Mouse (Mus musculus): ENCODE data around the gene Gprin2. TPM values are rescaled to one million over a fixed set of nuclear protein-coding genes. Genes with fewer than 3 reads are reported as not detected.

Gprin2 gene
- 0.10 and 0.25 TPM in 2 replicates for total RNA-seq (2017)

DNA sequence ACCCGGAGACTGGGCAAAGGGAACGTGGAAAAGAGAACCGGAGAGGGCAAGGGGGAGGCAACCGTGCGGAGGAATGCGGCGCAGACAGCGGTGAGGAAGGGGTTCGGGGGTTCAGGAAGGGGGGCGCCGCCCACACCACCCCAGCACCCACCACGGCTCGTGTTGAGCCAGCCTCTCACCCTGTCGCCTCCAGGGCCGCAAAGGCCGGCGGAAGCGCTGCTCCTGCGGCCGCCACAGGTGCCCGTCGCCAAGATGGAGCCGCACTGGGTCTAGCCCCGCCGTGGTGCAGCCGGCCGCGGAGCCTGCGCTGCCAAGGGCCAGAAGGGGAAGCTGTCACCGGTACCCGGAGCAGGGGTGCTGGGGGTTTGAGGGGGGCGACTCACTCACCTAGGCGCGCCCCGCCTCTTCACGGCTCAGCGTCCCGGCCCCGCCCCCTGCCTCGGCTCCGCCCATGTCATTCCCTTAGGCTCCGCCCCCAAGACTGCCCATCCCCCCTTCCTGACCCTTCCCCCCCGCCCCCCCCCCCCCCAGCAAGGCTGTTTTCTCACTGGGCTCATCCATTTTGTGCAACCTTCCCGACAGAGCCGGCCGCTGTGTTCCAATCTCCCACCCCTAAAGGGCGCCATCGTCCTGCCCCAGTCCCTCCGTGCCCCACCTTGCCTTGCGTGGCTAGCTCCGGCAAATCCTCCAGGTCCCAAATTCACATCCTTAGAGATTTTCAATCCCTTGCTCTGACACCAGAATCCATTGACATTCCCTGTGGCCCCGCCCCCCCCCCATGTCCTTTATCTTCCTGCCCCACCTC lies at the start of gene Gprin2:
Gprin2 (minus strand) TSS at position 423 of the 805 bp plus-strand sequence.
- peak; percentile 74 to 75 for ATAC-seq (replicated peaks in 1 of 2; ENCODE audit: insufficient read depth in 1 of 2, low FRiP score in 2 of 2, low TSS enrichment in 1 of 2, low read depth in 1 of 2, poor library complexity in 2 of 2, severe bottlenecking in 2 of 2)

- no peak for ATAC-seq (replicated peaks in 1 of 2; ENCODE audit: insufficient read depth in 1 of 2, low FRiP score in 2 of 2, low TSS enrichment in 1 of 2, low read depth in 1 of 2, poor library complexity in 2 of 2, severe bottlenecking in 2 of 2)
Measured at GRCm38 (mm10) chr14:34240676-34241075, 39.2 kb upstream of the Gprin2 start.

- ATAC-seq (replicated peaks in 1 of 2; ENCODE audit: insufficient read depth in 1 of 2, low FRiP score in 2 of 2, low TSS enrichment in 1 of 2, low read depth in 1 of 2, poor library complexity in 2 of 2, severe bottlenecking in 2 of 2) = no peak
Measured at GRCm38 (mm10) chr14:34240263-34240662, 38.8 kb upstream of the Gprin2 start.

- peak; percentile 93 to 97 for ATAC-seq (replicated peaks in 1 of 2; ENCODE audit: insufficient read depth in 1 of 2, low FRiP score in 2 of 2, low TSS enrichment in 1 of 2, low read depth in 1 of 2, poor library complexity in 2 of 2, severe bottlenecking in 2 of 2)
Measured at GRCm38 (mm10) chr14:34234630-34235380, 33.4 kb upstream of the Gprin2 start.

DNA sequence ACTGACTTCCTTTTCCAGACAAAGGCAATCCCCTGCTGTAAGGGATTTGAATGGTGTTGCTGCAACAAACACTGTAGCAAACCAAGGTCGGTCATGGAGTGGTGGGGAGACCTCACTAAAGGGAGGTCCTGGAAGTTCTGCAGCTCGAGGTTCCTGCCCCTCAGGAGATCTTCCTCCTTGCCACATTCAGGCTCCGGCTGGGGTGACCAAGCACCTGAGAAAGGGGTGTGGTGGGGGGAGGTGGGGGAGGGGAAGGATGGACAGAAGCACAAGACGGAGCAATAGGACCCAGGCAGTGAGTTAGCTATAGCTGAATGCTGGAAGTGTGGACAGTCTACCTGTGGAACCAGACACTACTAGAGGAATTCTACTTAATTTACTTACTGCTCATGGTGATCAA lies 32.4 kb upstream of the Gprin2 start:
- no peak for ATAC-seq (replicated peaks in 1 of 2; ENCODE audit: insufficient read depth in 1 of 2, low FRiP score in 2 of 2, low TSS enrichment in 1 of 2, low read depth in 1 of 2, poor library complexity in 2 of 2, severe bottlenecking in 2 of 2)

DNA sequence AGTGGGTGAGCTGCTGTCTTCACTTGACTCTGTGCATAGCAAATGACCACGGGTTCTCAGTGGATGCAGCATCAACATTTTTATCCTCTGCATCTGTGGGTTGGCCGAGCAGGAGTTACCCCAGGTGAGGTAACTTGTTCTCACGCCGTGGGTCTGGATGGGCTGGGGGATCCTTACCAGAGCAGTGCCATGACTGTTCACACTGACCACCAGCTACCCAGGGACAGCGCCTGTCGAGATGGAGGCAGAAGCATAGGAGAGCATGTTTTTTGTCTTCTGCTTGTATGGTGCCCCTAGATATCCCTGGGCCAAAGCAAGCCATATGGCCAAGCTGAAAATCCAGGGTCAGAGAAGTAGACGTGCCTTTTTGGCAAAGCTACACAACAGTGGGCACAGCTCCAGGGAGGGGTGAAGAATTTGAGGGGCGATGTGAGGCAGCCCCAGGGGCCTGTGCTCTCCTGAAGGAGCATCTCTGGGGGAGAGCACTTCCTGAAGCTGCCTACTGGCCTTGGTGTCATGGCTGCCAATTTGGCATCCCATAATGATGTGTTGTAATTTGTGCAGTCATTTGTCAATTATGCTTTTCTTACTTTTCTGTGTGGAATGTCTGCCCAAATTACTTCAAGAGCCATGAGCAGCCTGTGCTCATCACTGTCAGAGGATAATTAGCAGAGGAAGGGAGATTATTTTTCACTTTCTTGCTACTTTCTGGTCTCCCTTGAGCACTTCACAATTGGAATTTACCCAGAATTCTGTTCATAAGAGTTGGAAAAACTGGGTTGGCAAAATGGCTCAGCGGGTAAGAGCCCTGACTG lies 31.6 kb upstream of the Gprin2 start:
- no peak for ATAC-seq (replicated peaks in 1 of 2; ENCODE audit: insufficient read depth in 1 of 2, low FRiP score in 2 of 2, low TSS enrichment in 1 of 2, low read depth in 1 of 2, poor library complexity in 2 of 2, severe bottlenecking in 2 of 2)

GRCm38 (mm10) chr14:34232340-34232739 lies 30.9 kb upstream of the Gprin2 start:
- ATAC-seq (replicated peaks in 1 of 2; ENCODE audit: insufficient read depth in 1 of 2, low FRiP score in 2 of 2, low TSS enrichment in 1 of 2, low read depth in 1 of 2, poor library complexity in 2 of 2, severe bottlenecking in 2 of 2) = no peak

GRCm38 (mm10) chr14:34228830-34229506 lies 27.5 kb upstream of the Gprin2 start:
- no peak for ATAC-seq (replicated peaks in 1 of 2; ENCODE audit: insufficient read depth in 1 of 2, low FRiP score in 2 of 2, low TSS enrichment in 1 of 2, low read depth in 1 of 2, poor library complexity in 2 of 2, severe bottlenecking in 2 of 2)

GRCm38 (mm10) chr14:34227981-34228380 lies 26.5 kb upstream of the Gprin2 start:
- no peak for ATAC-seq (replicated peaks in 1 of 2; ENCODE audit: insufficient read depth in 1 of 2, low FRiP score in 2 of 2, low TSS enrichment in 1 of 2, low read depth in 1 of 2, poor library complexity in 2 of 2, severe bottlenecking in 2 of 2)

- no peak for ATAC-seq (replicated peaks in 1 of 2; ENCODE audit: insufficient read depth in 1 of 2, low FRiP score in 2 of 2, low TSS enrichment in 1 of 2, low read depth in 1 of 2, poor library complexity in 2 of 2, severe bottlenecking in 2 of 2)
Measured at GRCm38 (mm10) chr14:34226566-34226965, 25.1 kb upstream of the Gprin2 start.

GRCm38 (mm10) chr14:34225986-34226385 lies 24.5 kb upstream of the Gprin2 start:
- ATAC-seq (replicated peaks in 1 of 2; ENCODE audit: insufficient read depth in 1 of 2, low FRiP score in 2 of 2, low TSS enrichment in 1 of 2, low read depth in 1 of 2, poor library complexity in 2 of 2, severe bottlenecking in 2 of 2) = no peak

DNA sequence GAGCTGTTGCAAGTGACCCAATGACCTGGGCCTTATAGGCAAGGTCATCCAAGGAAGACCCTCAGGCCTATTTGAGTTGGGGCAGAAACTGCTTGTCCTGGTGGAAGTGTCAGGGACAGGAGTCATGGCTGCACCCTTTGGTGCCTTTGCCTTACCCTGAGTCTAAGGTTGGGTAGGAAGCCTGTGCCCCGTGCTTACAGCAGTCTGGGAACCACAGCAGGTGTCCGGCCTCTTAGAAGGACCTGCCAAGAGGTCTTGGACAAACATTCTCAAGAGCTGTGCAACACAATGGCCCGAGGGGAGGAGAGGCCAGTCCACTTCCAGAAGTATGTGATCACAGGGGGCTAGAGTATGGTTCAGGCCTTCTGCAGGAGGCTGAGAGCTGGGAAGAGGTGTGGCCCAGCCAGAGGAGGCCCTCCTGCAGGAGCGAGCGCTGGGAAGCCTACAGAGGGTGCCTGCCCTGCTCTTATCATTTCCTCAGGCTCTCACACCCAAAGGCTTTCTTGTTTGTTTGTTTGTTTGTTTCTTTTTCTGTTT lies 22.0 kb upstream of the Gprin2 start:
- no peak for ATAC-seq (replicated peaks in 1 of 2; ENCODE audit: insufficient read depth in 1 of 2, low FRiP score in 2 of 2, low TSS enrichment in 1 of 2, low read depth in 1 of 2, poor library complexity in 2 of 2, severe bottlenecking in 2 of 2)

DNA sequence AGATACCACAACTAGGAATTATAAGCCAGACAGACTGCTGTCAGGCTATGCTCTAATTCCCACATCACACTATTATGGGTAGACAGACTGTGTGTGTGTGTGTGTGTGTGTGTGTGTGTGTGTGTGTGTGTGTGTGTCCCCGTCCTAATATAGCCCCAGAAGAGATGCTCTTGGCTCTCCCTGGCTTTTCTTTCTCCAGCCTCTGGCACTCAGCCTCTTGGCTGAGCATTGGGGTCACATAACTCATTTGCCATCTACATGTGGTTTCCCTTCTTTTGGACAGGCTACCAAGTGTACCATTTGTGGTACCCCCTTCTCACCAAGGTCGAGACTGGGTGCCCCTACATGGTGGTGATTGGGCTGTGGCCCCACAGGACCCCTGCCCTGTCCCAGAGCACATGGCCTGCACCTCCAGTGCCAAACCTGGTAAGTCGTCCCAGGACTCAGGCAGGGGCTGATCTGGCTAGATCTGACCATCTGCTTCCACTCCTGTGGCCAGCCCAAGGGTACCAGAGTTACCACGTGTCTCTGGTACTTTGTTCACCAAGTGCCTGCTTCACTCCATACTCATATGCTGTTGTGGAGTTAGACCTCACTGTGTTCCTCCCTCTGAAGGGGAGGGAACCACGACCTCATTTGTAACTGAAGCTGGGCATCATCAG lies 20.1 kb upstream of the Gprin2 start:
- ATAC-seq (replicated peaks in 1 of 2; ENCODE audit: insufficient read depth in 1 of 2, low FRiP score in 2 of 2, low TSS enrichment in 1 of 2, low read depth in 1 of 2, poor library complexity in 2 of 2, severe bottlenecking in 2 of 2) = no peak

GRCm38 (mm10) chr14:34220426-34220825 lies 19.0 kb upstream of the Gprin2 start:
- no peak for ATAC-seq (replicated peaks in 1 of 2; ENCODE audit: insufficient read depth in 1 of 2, low FRiP score in 2 of 2, low TSS enrichment in 1 of 2, low read depth in 1 of 2, poor library complexity in 2 of 2, severe bottlenecking in 2 of 2)

GRCm38 (mm10) chr14:34219786-34220198 lies 18.3 kb upstream of the Gprin2 start:
- ATAC-seq (replicated peaks in 1 of 2; ENCODE audit: insufficient read depth in 1 of 2, low FRiP score in 2 of 2, low TSS enrichment in 1 of 2, low read depth in 1 of 2, poor library complexity in 2 of 2, severe bottlenecking in 2 of 2) = peak; percentile 35 to 44; a peak in 3 of 4 replicates

DNA sequence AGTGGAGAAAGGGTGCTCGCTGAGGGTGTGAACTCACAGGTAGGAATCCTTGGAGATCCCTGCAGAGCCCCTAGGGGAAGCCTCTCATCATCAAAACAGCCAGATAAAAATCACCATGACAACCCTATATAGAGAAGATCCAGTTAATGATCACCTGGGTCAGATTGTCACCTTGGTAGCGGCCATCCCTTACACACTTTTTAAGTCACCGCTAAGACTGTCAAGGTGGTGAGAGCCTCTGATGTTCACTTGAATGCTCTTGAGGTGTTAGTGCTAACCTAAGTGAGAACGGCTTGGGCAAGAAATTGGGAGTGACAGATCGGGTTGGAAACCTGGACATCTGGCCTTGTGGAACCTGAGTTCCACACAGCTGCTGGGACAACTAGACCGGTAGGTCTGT lies 17.8 kb upstream of the Gprin2 start, which contains the start of gene Syt15:
Syt15 (plus strand) TSS at position 301 of the 400 bp plus-strand sequence.
- ATAC-seq (replicated peaks in 1 of 2; ENCODE audit: insufficient read depth in 1 of 2, low FRiP score in 2 of 2, low TSS enrichment in 1 of 2, low read depth in 1 of 2, poor library complexity in 2 of 2, severe bottlenecking in 2 of 2) = no peak
